Mouse (Mus musculus): Measurements from ENCODE around the gene Krt86. TPM values are rescaled to one million over a fixed set of nuclear protein-coding genes. Genes with fewer than 3 reads are reported as not detected.
A peak's percentile ranks its signal among the peaks of the same experiment; 100 is the strongest.

Gene Krt86
- polyA plus RNA-seq, 1 experiment: not detected

- Histone ChIP-seq H3K27ac (ENCODE audit: insufficient read depth, low read depth, low read length) (no peak overlapping the region), H3K4me3 (ENCODE audit: insufficient read depth, low read length) (no peak overlapping the region), H3K4me1 (ENCODE audit: control insufficient read depth, insufficient read depth, low read length) (no peaks in the 10 kb centered on the region)
- no peak for TF ChIP-seq CTCF (IDR thresholded peaks at IDR 0.05; ENCODE audit: low read depth, low read length)
- no peak for TF ChIP-seq POLR2A (IDR thresholded peaks at IDR 0.05; ENCODE audit: borderline replicate concordance, low read depth, low read length)
These were observed 17.4 kb upstream of the Krt86 start for GRCm38 (mm10) chr15:101455891-101456290.

DNA sequence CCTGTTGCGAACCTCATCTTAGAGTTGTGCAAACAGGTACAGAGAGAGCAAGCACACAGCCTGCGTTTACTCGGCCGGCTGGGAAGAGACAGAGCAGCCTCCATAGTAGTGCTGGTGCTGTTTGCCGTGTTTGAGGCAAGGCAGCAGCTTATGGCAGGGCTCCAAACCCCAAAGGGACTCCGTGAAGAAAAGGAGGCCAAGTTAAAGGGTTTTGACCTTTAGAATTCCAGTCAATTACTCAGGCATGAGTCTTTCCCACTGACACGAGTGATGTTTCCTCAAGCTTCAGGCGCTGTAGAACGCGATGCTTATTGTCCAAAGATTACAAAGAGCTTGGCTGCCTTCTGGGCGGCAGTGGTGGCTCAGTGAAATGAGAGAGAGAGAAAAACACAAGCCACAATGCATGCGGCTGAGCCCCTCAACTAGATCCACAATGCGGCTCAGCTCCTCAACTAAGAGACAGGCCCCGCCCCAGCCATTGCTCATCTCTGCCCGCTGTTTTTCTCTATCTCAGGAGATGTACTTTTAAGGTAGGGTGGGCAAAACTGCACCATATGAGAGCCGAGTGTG lies 14.8 kb upstream of the Krt86 start:
- TF ChIP-seq POLR2A (IDR thresholded peaks at IDR 0.05; ENCODE audit: borderline replicate concordance, low read depth, low read length) (no peak), CTCF (IDR thresholded peaks at IDR 0.05; ENCODE audit: low read depth, low read length) (no peak)
- no peak overlapping the region for H3K4me3 ChIP-seq (ENCODE audit: insufficient read depth, low read length)
- no peaks in the 10 kb centered on the region for H3K4me1 ChIP-seq (ENCODE audit: control insufficient read depth, insufficient read depth, low read length)
- H3K27ac ChIP-seq (ENCODE audit: insufficient read depth, low read depth, low read length): no peak overlapping the region

DNA sequence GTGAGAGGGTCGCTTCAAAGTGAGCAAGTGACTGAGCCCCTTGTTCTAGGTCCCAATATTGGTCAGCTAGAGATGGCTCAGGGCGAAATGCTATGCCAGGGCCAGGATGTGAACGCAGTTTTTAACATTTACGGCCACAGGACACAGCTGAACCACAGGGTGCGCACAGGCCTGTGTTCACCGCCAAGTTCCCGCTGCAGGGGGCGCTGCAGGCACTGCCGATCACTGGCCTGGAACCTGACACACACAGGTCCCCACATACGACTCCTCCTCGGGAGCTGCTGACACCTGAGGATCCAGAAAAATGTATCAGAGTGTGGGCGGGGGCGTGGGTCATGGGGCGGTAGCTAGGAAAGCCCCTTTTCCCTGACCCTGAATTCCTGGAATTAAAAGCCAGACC lies 14.0 kb upstream of the Krt86 start:
- Histone ChIP-seq H3K4me1 (ENCODE audit: control insufficient read depth, insufficient read depth, low read length) (no peaks in the 10 kb centered on the region), H3K4me3 (ENCODE audit: insufficient read depth, low read length) (no peak overlapping the region), H3K27ac (ENCODE audit: insufficient read depth, low read depth, low read length) (no peak overlapping the region)
- TF ChIP-seq CTCF (IDR thresholded peaks at IDR 0.05; ENCODE audit: low read depth, low read length) (0 out of 2 replicates have a peak, but pooled peaks have one; percentile 21), POLR2A (IDR thresholded peaks at IDR 0.05; ENCODE audit: borderline replicate concordance, low read depth, low read length) (no peak)

- Histone ChIP-seq H3K4me3 (ENCODE audit: insufficient read depth, low read length) (no peak within 1 kb of the TSS), H3K4me1 (ENCODE audit: control insufficient read depth, insufficient read depth, low read length) (no peaks in the 10 kb centered on the region), H3K27ac (ENCODE audit: insufficient read depth, low read depth, low read length) (no peak within 1 kb of the TSS)
- TF ChIP-seq CTCF (IDR thresholded peaks at IDR 0.05; ENCODE audit: low read depth, low read length): no peak
- TF ChIP-seq POLR2A (IDR thresholded peaks at IDR 0.05; ENCODE audit: borderline replicate concordance, low read depth, low read length): no peak
These were observed 9.6 kb upstream of the Krt86 start, which contains the start of gene Krt81 for GRCm38 (mm10) chr15:101463651-101464050. Gene Krt81, minus strand, starts transcription at chr15:101463751.

DNA sequence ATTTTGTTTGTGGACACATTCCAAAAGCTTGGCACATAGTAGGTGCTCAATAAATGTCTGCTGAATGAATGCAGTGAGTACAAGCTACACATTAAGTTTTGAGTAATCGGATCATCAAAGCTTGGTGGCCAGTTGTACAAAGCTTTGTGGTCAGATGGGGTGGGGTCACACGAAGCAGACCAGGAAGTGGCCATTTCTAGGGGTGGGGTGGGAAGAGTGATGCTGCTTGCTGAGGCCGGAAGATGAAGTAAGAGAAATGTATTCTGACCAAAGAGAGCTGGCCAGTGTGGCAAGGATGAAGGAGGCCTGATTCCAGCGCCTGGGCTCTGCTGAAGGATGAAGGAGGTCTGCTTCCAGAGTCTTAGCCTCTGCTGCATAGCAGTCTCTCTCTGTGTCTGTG lies 4.2 kb upstream of the Krt86 start:
- no peak for TF ChIP-seq POLR2A (IDR thresholded peaks at IDR 0.05; ENCODE audit: borderline replicate concordance, low read depth, low read length)
- TF ChIP-seq CTCF (IDR thresholded peaks at IDR 0.05; ENCODE audit: low read depth, low read length): no peak
- Histone ChIP-seq H3K4me3 (ENCODE audit: insufficient read depth, low read length) (no peak overlapping the region), H3K4me1 (ENCODE audit: control insufficient read depth, insufficient read depth, low read length) (no peaks in the 10 kb centered on the region), H3K27ac (ENCODE audit: insufficient read depth, low read depth, low read length) (no peak overlapping the region)

GRCm38 (mm10) chr15:101479007-101479665 lies 5.9 kb downstream of the Krt86 start:
- H3K27ac ChIP-seq (ENCODE audit: insufficient read depth, low read depth, low read length): no peak overlapping the region
- no peak for TF ChIP-seq POLR2A (IDR thresholded peaks at IDR 0.05; ENCODE audit: borderline replicate concordance, low read depth, low read length)
- no peak for TF ChIP-seq CTCF (IDR thresholded peaks at IDR 0.05; ENCODE audit: low read depth, low read length)
- H3K4me3 ChIP-seq (ENCODE audit: insufficient read depth, low read length): no peak overlapping the region
- no peaks in the 10 kb centered on the region for H3K4me1 ChIP-seq (ENCODE audit: control insufficient read depth, insufficient read depth, low read length)

DNA sequence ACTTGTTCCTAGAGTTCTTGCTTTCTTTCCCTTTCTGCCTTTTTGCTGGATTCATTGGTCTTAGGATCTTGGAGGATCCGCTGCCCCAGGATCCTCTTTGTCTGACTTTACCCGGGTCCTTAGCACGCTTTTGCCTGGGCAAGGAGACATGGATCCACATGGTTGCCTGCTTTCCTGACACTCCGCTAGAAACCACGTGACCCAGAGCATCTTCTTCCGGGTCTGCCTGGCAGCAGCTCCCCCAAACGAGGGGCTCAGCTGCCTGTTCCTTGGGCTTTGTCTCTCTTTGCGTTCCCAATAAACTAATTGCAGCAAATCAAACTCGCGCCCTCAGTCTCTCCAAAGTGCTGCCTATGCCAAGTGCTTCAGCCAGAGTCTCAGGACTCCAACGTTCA lies 6.4 kb downstream of the Krt86 start:
- no peak for TF ChIP-seq CTCF (IDR thresholded peaks at IDR 0.05; ENCODE audit: low read depth, low read length)
- TF ChIP-seq POLR2A (IDR thresholded peaks at IDR 0.05; ENCODE audit: borderline replicate concordance, low read depth, low read length): no peak
- no peak overlapping the region for H3K27ac ChIP-seq (ENCODE audit: insufficient read depth, low read depth, low read length)
- no peak overlapping the region for H3K4me3 ChIP-seq (ENCODE audit: insufficient read depth, low read length)
- H3K4me1 ChIP-seq (ENCODE audit: control insufficient read depth, insufficient read depth, low read length): no peaks in the 10 kb centered on the region

- Histone ChIP-seq H3K4me3 (ENCODE audit: insufficient read depth, low read length) (no peak overlapping the region), H3K27ac (ENCODE audit: insufficient read depth, low read depth, low read length) (no peak overlapping the region), H3K4me1 (ENCODE audit: control insufficient read depth, insufficient read depth, low read length) (no peaks in the 10 kb centered on the region; the same call in 1 of the 2 replicates)
- no peak for TF ChIP-seq CTCF (IDR thresholded peaks at IDR 0.05; ENCODE audit: low read depth, low read length)
- TF ChIP-seq POLR2A (IDR thresholded peaks at IDR 0.05; ENCODE audit: borderline replicate concordance, low read depth, low read length): no peak
These were observed 8.8 kb downstream of the Krt86 start for GRCm38 (mm10) chr15:101482056-101482455.

GRCm38 (mm10) chr15:101483646-101484045 lies 10.4 kb downstream of the Krt86 start:
- H3K4me3 ChIP-seq (ENCODE audit: insufficient read depth, low read length): no peak overlapping the region
- TF ChIP-seq POLR2A (IDR thresholded peaks at IDR 0.05; ENCODE audit: borderline replicate concordance, low read depth, low read length) (no peak), CTCF (IDR thresholded peaks at IDR 0.05; ENCODE audit: low read depth, low read length) (no peak)
- H3K27ac ChIP-seq (ENCODE audit: insufficient read depth, low read depth, low read length): no peak overlapping the region
- H3K4me1 ChIP-seq (ENCODE audit: control insufficient read depth, insufficient read depth, low read length): no peaks in the 10 kb centered on the region; the same call in 1 of the 2 replicates

DNA sequence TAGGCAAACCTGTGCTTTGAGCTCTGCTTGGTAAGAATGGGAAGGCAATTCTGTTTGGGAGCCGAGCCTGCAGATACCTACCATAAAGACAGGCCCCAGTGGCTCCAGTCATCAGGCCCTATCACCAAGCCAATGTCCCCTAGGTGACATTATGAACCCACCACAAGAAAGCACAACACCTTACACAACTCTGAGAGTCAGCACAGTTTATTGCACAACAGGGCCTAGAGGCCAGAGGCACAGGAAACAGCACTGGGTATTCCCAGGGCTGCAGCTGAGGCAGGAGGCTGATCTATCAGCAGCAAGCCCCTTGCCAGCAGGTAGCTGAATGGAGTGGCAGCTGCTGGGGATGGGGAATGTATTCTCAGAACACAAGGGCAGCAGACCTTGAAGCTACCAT lies 11.7 kb downstream of the Krt86 start:
- Histone ChIP-seq H3K27ac (ENCODE audit: insufficient read depth, low read depth, low read length) (no peak overlapping the region), H3K4me3 (ENCODE audit: insufficient read depth, low read length) (no peak overlapping the region), H3K4me1 (ENCODE audit: control insufficient read depth, insufficient read depth, low read length) (no peaks in the 10 kb centered on the region; the same call in 1 of the 2 replicates)
- no peak for TF ChIP-seq CTCF (IDR thresholded peaks at IDR 0.05; ENCODE audit: low read depth, low read length)
- no peak for TF ChIP-seq POLR2A (IDR thresholded peaks at IDR 0.05; ENCODE audit: borderline replicate concordance, low read depth, low read length)
